Mouse (Mus musculus): ENCODE results near the gene Sncb. TPM values are rescaled to one million over a fixed set of nuclear protein-coding genes. Genes with fewer than 3 reads are reported as not detected.

Gene Sncb
- polyA plus RNA-seq (2015; fragmentation: Illumina TruSeq; extraction: RNeasy Lipid Tissue Mini Kit (QIAGEN cat#74804); ENCODE audit: insufficient read depth, low replicate concordance): not detected

GRCm38 (mm10) chr13:54766192-54766768 is at the start of gene Sncb:
TSS of gene Sncb (minus strand) at chr13:54766595.

GRCm38 (mm10) chr13:54788740-54789560 is 22.6 kb upstream of the Sncb start, which contains the start of gene Tspan17:
TSS of gene Tspan17 (plus strand) at chr13:54789377.

GRCm38 (mm10) chr13:54783698-54784097 is 17.3 kb upstream of the Sncb start, which contains the start of gene Eif4e1b:
TSS of gene Eif4e1b (plus strand) at chr13:54783998.

GRCm38 (mm10) chr13:54749864-54750411 is 16.5 kb downstream of the Sncb start, which contains the start of gene Gprin1:
TSS of gene Gprin1 (minus strand) at chr13:54749874.

Other genes starting within 250 kb of the Sncb start
- 59.6 TPM for gene 4833439L19Rik, start 201.2 kb downstream of the Sncb start, polyA plus RNA-seq (2015; fragmentation: Illumina TruSeq; extraction: RNeasy Lipid Tissue Mini Kit (QIAGEN cat#74804); ENCODE audit: insufficient read depth, low replicate concordance)
- 21.0 TPM for gene Arl10, start 191.6 kb downstream of the Sncb start, polyA plus RNA-seq (2015; fragmentation: Illumina TruSeq; extraction: RNeasy Lipid Tissue Mini Kit (QIAGEN cat#74804); ENCODE audit: insufficient read depth, low replicate concordance)
- gene Nop16, start 176.5 kb downstream of the Sncb start, polyA plus RNA-seq (2015; fragmentation: Illumina TruSeq; extraction: RNeasy Lipid Tissue Mini Kit (QIAGEN cat#74804); ENCODE audit: insufficient read depth, low replicate concordance): 28.3 TPM
- 70.3 TPM for gene Higd2a, start 176.4 kb downstream of the Sncb start, polyA plus RNA-seq (2015; fragmentation: Illumina TruSeq; extraction: RNeasy Lipid Tissue Mini Kit (QIAGEN cat#74804); ENCODE audit: insufficient read depth, low replicate concordance)
- gene Cltb, start 155.3 kb downstream of the Sncb start, polyA plus RNA-seq (2015; fragmentation: Illumina TruSeq; extraction: RNeasy Lipid Tissue Mini Kit (QIAGEN cat#74804); ENCODE audit: insufficient read depth, low replicate concordance): 12.0 TPM
- gene Faf2, start 144.8 kb downstream of the Sncb start, polyA plus RNA-seq (2015; fragmentation: Illumina TruSeq; extraction: RNeasy Lipid Tissue Mini Kit (QIAGEN cat#74804); ENCODE audit: insufficient read depth, low replicate concordance): 56.9 TPM
- 47.1 TPM for gene Rnf44, start 72.7 kb downstream of the Sncb start, polyA plus RNA-seq (2015; fragmentation: Illumina TruSeq; extraction: RNeasy Lipid Tissue Mini Kit (QIAGEN cat#74804); ENCODE audit: insufficient read depth, low replicate concordance)
- not detected for gene Cdhr2, start 65.1 kb downstream of the Sncb start, polyA plus RNA-seq (2015; fragmentation: Illumina TruSeq; extraction: RNeasy Lipid Tissue Mini Kit (QIAGEN cat#74804); ENCODE audit: insufficient read depth, low replicate concordance)
- gene Gprin1, start 16.7 kb downstream of the Sncb start, polyA plus RNA-seq (2015; fragmentation: Illumina TruSeq; extraction: RNeasy Lipid Tissue Mini Kit (QIAGEN cat#74804); ENCODE audit: insufficient read depth, low replicate concordance): not detected
- not detected for gene Eif4e1b, start 17.4 kb upstream of the Sncb start, polyA plus RNA-seq (2015; fragmentation: Illumina TruSeq; extraction: RNeasy Lipid Tissue Mini Kit (QIAGEN cat#74804); ENCODE audit: insufficient read depth, low replicate concordance)
- gene Tspan17, start 22.8 kb upstream of the Sncb start, polyA plus RNA-seq (2015; fragmentation: Illumina TruSeq; extraction: RNeasy Lipid Tissue Mini Kit (QIAGEN cat#74804); ENCODE audit: insufficient read depth, low replicate concordance): 10.8 TPM
- gene Unc5a, start 182.8 kb upstream of the Sncb start, polyA plus RNA-seq (2015; fragmentation: Illumina TruSeq; extraction: RNeasy Lipid Tissue Mini Kit (QIAGEN cat#74804); ENCODE audit: insufficient read depth, low replicate concordance): 0.65 TPM